Mouse (Mus musculus) G1E (cell line): Measurements from ENCODE around the gene Camkk2.

Source experiments
- CTCF ChIP-seq: IDR thresholded peaks from 2 replicates; pipeline ENCODE4 v1.5.1; 2012; ENCODE audit warnings: low read depth, low read length, inconsistent platforms, mixed read lengths
- GATA1 ChIP-seq: IDR thresholded peaks from 2 replicates; pipeline ENCODE4 v1.6.1; 2012; ENCODE audit warnings: borderline replicate concordance, low read length, inconsistent platforms, mixed read lengths
- GATA2 ChIP-seq: IDR thresholded peaks from 2 replicates; pipeline ENCODE4 v1.6.1; 2012; ENCODE audit warnings: low read depth, low read length, inconsistent platforms, borderline replicate concordance

DNA sequence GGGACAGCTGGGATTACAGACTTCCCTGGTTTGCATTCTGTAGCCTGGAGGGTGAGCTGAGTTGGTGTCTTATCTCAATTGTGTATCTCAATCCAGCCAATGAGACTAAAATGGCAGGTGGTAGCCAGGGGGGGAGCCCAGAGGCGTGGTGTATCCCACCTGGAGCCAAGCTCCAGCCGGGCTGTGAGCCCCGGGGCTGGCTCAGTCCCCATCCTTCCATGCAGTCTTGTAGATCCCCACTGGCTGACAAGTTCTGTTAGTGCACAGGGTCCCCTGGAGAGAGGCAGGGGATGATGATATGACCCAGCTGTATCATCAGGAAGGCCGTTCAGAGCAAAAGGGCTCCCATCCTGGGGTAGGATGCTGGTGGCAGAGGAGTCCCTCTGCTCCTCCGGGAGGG is 52.6 kb downstream of the Camkk2 start:
- TF ChIP-seq CTCF: no peak
- TF ChIP-seq GATA1: no peak
- TF ChIP-seq GATA2: no peak
